Mouse (Mus musculus): ENCODE measurements around the gene Iqgap2. TPM values are rescaled to one million over a fixed set of nuclear protein-coding genes. Genes with fewer than 3 reads are reported as not detected.

Gene Iqgap2
- polyA plus RNA-seq, 1 experiment from 2014 or later = 4.3 TPM

GRCm38 (mm10) chr13:95653696-95654095 lies 238.0 kb downstream of the Iqgap2 start:
- Histone ChIP-seq H3K4me3 (no peak overlapping the region), H3K27ac (replicated peaks) (no peak overlapping the region), H3K9me3 (no peaks in the 10 kb centered on the region), H3K4me1 (replicated peaks) (peaks cover 6% of the 10 kb centered on the region; the same call in 1 of the 2 replicates), H3K36me3 (no peaks in the 10 kb centered on the region), H3K27me3 (no peaks in the 10 kb centered on the region), H3K9ac (no peak overlapping the region), H3K4me2 (no peak overlapping the region)
- WGBS = 93% methylated on average over 4 of the region's 4 CpGs
- no peak for ATAC-seq (ENCODE audit: low FRiP score, low read depth)

- H3K27ac ChIP-seq (replicated peaks) = no peak overlapping the region
- no peaks in the 10 kb centered on the region for H3K36me3 ChIP-seq
- 88% methylated on average over 7 of the region's 7 CpGs for WGBS
- no peaks in the 10 kb centered on the region for H3K9me3 ChIP-seq
- H3K4me1 ChIP-seq (replicated peaks) = peaks cover 6% of the 10 kb centered on the region; the same call in 1 of the 2 replicates
- H3K4me3 ChIP-seq = no peak overlapping the region
- H3K9ac ChIP-seq = no peak overlapping the region
- no peak overlapping the region for H3K4me2 ChIP-seq
- H3K27me3 ChIP-seq = no peaks in the 10 kb centered on the region
- no peak for ATAC-seq (ENCODE audit: low FRiP score, low read depth)
Observed at GRCm38 (mm10) chr13:95651870-95652668, 239.7 kb downstream of the Iqgap2 start.

GRCm38 (mm10) chr13:95649941-95650340 lies 241.8 kb downstream of the Iqgap2 start:
- ATAC-seq (ENCODE audit: low FRiP score, low read depth) = no peak
- Histone ChIP-seq H3K4me3 (no peak overlapping the region), H3K9me3 (no peaks in the 10 kb centered on the region), H3K4me2 (no peak overlapping the region), H3K27me3 (no peaks in the 10 kb centered on the region), H3K27ac (replicated peaks) (no peak overlapping the region), H3K9ac (no peak overlapping the region), H3K36me3 (no peaks in the 10 kb centered on the region), H3K4me1 (replicated peaks) (no peaks in the 10 kb centered on the region)
- 91% methylated on average over 3 of the region's 3 CpGs for WGBS

GRCm38 (mm10) chr13:95647248-95647647 lies 244.5 kb downstream of the Iqgap2 start:
- WGBS = 81% methylated on average over 4 of the region's 4 CpGs

GRCm38 (mm10) chr13:95646687-95647111 lies 245.0 kb downstream of the Iqgap2 start:
- no peaks in the 10 kb centered on the region for H3K9me3 ChIP-seq
- no peak overlapping the region for H3K9ac ChIP-seq
- no peak overlapping the region for H3K4me2 ChIP-seq
- H3K4me3 ChIP-seq = no peak overlapping the region
- no peaks in the 10 kb centered on the region for H3K4me1 ChIP-seq (replicated peaks)
- no peak for ATAC-seq (ENCODE audit: low FRiP score, low read depth)
- no peaks in the 10 kb centered on the region for H3K36me3 ChIP-seq
- 74% methylated on average over 9 of the region's 9 CpGs for WGBS
- H3K27ac ChIP-seq (replicated peaks) = no peak overlapping the region
- H3K27me3 ChIP-seq = no peaks in the 10 kb centered on the region

More at GRCm38 (mm10) chr13:95647248-95647647, 244.5 kb downstream of the Iqgap2 start:
- H3K36me3 ChIP-seq = no peaks in the 10 kb centered on the region
- H3K27me3 ChIP-seq = no peaks in the 10 kb centered on the region
- no peak overlapping the region for H3K27ac ChIP-seq (replicated peaks)
- no peak overlapping the region for H3K4me3 ChIP-seq
- ATAC-seq (ENCODE audit: low FRiP score, low read depth) = no peak
- H3K4me1 ChIP-seq (replicated peaks) = no peaks in the 10 kb centered on the region
- H3K9me3 ChIP-seq = no peaks in the 10 kb centered on the region
- no peak overlapping the region for H3K4me2 ChIP-seq
- H3K9ac ChIP-seq = no peak overlapping the region

- 73% methylated on average over 7 of the region's 7 CpGs for WGBS
- Histone ChIP-seq H3K27ac (replicated peaks) (no peak overlapping the region), H3K27me3 (no peaks in the 10 kb centered on the region)
Observed at GRCm38 (mm10) chr13:95643740-95644139, 248.0 kb downstream of the Iqgap2 start.

GRCm38 (mm10) chr13:95641061-95641986 lies 250.4 kb downstream of the Iqgap2 start:
- Histone ChIP-seq H3K4me1 (replicated peaks) (peaks cover 20% of the 10 kb centered on the region), H3K27ac (replicated peaks) (no peak overlapping the region), H3K36me3 (no peaks in the 10 kb centered on the region), H3K4me3 (no peak overlapping the region), H3K9me3 (no peaks in the 10 kb centered on the region), H3K27me3 (no peaks in the 10 kb centered on the region), H3K4me2 (no peak overlapping the region), H3K9ac (no peak overlapping the region)
- ATAC-seq (ENCODE audit: low FRiP score, low read depth) = no peak
- WGBS = 90% methylated on average over 17 of the region's 17 CpGs

More at GRCm38 (mm10) chr13:95643740-95644139, 248.0 kb downstream of the Iqgap2 start:
- peaks cover 11% of the 10 kb centered on the region for H3K4me1 ChIP-seq (replicated peaks)
- no peaks in the 10 kb centered on the region for H3K36me3 ChIP-seq
- H3K4me3 ChIP-seq = no peak overlapping the region
- no peak overlapping the region for H3K9ac ChIP-seq
- no peak overlapping the region for H3K4me2 ChIP-seq
- ATAC-seq (ENCODE audit: low FRiP score, low read depth) = no peak
- no peaks in the 10 kb centered on the region for H3K9me3 ChIP-seq

- H3K9me3 ChIP-seq = no peaks in the 10 kb centered on the region
- no peak overlapping the region for H3K27ac ChIP-seq (replicated peaks)
- ATAC-seq (ENCODE audit: low FRiP score, low read depth) = no peak
- H3K9ac ChIP-seq = no peak overlapping the region
- 82% methylated on average over 1 of the region's 1 CpGs for WGBS
- no peak overlapping the region for H3K4me2 ChIP-seq
- H3K36me3 ChIP-seq = no peaks in the 10 kb centered on the region
- H3K4me3 ChIP-seq = no peak overlapping the region
- H3K4me1 ChIP-seq (replicated peaks) = peaks cover 20% of the 10 kb centered on the region
- H3K27me3 ChIP-seq = no peaks in the 10 kb centered on the region
Observed at GRCm38 (mm10) chr13:95640408-95640807, 251.3 kb downstream of the Iqgap2 start.

- peak; percentile 78 for ATAC-seq (ENCODE audit: low FRiP score, low read depth)
- H3K27me3 ChIP-seq = no peaks in the 10 kb centered on the region
- WGBS = 64% methylated on average over 15 of the region's 15 CpGs
- peak overlapping the region; percentile 2; the same call in 1 of the 2 replicates for H3K27ac ChIP-seq (replicated peaks)
- no peaks in the 10 kb centered on the region for H3K36me3 ChIP-seq
- H3K9me3 ChIP-seq = no peaks in the 10 kb centered on the region
- no peak overlapping the region for H3K4me3 ChIP-seq
- no peak overlapping the region for H3K9ac ChIP-seq
- H3K4me2 ChIP-seq = no peak overlapping the region
- peaks cover 20% of the 10 kb centered on the region for H3K4me1 ChIP-seq (replicated peaks)
Observed at GRCm38 (mm10) chr13:95639336-95640116, 252.2 kb downstream of the Iqgap2 start.

GRCm38 (mm10) chr13:95638894-95639293 lies 252.8 kb downstream of the Iqgap2 start:
- Histone ChIP-seq H3K9ac (no peak overlapping the region), H3K27me3 (no peaks in the 10 kb centered on the region), H3K4me3 (no peak overlapping the region), H3K4me1 (replicated peaks) (peaks cover 20% of the 10 kb centered on the region), H3K9me3 (no peaks in the 10 kb centered on the region), H3K27ac (replicated peaks) (peak overlapping the region; percentile 2), H3K36me3 (no peaks in the 10 kb centered on the region), H3K4me2 (no peak overlapping the region)
- WGBS = 37% methylated on average over 5 of the region's 5 CpGs
- no peak for ATAC-seq (ENCODE audit: low FRiP score, low read depth)

- WGBS = 77% methylated on average over 10 of the region's 10 CpGs
- H3K4me3 ChIP-seq = no peak overlapping the region
- no peak overlapping the region for H3K4me2 ChIP-seq
- no peak for ATAC-seq (ENCODE audit: low FRiP score, low read depth)
- no peak overlapping the region for H3K9ac ChIP-seq
- H3K4me1 ChIP-seq (replicated peaks) = peaks cover 20% of the 10 kb centered on the region
- no peaks in the 10 kb centered on the region for H3K27me3 ChIP-seq
- no peaks in the 10 kb centered on the region for H3K36me3 ChIP-seq
- H3K27ac ChIP-seq (replicated peaks) = no peak overlapping the region
- no peaks in the 10 kb centered on the region for H3K9me3 ChIP-seq
Observed at GRCm38 (mm10) chr13:95637737-95638136, 254.0 kb downstream of the Iqgap2 start.

Data from hindbrain, embryonic 15.5 days (tissue).